Mouse (Mus musculus) small intestine, adult 2 months (tissue): ENCODE measurements around the gene Arid4b. TPM values are rescaled to one million over a fixed set of nuclear protein-coding genes. Genes with fewer than 3 reads are reported as not detected.
A peak's percentile ranks its signal among the peaks of the same experiment; 100 is the strongest.

Source experiments
- H3K27ac ChIP-seq: fragments of 200-500 bp; 2 replicates; pipeline ENCODE4 v1.5.1; 2012; ENCODE audit warnings: low read depth, low read length, control low read depth, inconsistent platforms; ENCODE audit not compliant: insufficient read depth
- H3K27me3 ChIP-seq: fragments of 200-500 bp; 2 replicates; pipeline ENCODE4 v1.6.1; 2012; ENCODE audit warnings: mild to moderate bottlenecking, moderate library complexity, low read length, inconsistent platforms; ENCODE audit not compliant: control insufficient read depth, insufficient read depth
- H3K36me3 ChIP-seq: fragments of 200-500 bp; 2 replicates; pipeline ENCODE4 v1.6.1; 2012; ENCODE audit warnings: mild to moderate bottlenecking, low read length, control low read depth, inconsistent platforms; ENCODE audit not compliant: control insufficient read depth, insufficient read depth
- H3K4me1 ChIP-seq: fragments of 200-500 bp; 2 replicates; pipeline ENCODE4 v1.6.1; 2012; ENCODE audit warnings: low read length, inconsistent platforms, mixed read lengths; ENCODE audit not compliant: control insufficient read depth, insufficient read depth, insufficient read length
- H3K4me3 ChIP-seq: fragments of 200-500 bp; 2 replicates; pipeline ENCODE4 v1.5.1; 2012; ENCODE audit warnings: low read depth, mild to moderate bottlenecking, control low read depth, inconsistent platforms, low read length, moderate library complexity
- CTCF ChIP-seq: fragments of 200-500 bp; IDR thresholded peaks from 2 replicates; pipeline ENCODE4 v1.5.1; 2012; ENCODE audit warnings: low read depth, mild to moderate bottlenecking, control low read depth, inconsistent platforms, low read length, moderate library complexity, mixed read lengths; ENCODE audit not compliant: insufficient replicate concordance, insufficient read length; ENCODE audit errors: extremely low read depth
- POLR2A ChIP-seq: fragments of 200-500 bp; IDR thresholded peaks from 2 replicates; pipeline ENCODE4 v1.6.1; 2012; ENCODE audit warnings: low read depth, mild to moderate bottlenecking, control low read depth, inconsistent platforms, low read length, moderate library complexity
- WGBS: fragments of 180-500 bp; shearing (Covaris S2); methylation state at CpG from one replicate; pipeline ENCODE4 v1.1.7; 2018; 5-methylcytosine and 5-hydroxymethylcytosine counted together
- polyA plus RNA-seq: library from polyadenylated mRNA; depleted of rRNA; stranded (reverse); fragments of >200 nt; gene quantifications from 2 replicates; pipeline ENCODE4 v1.2.3, GENCODE M21; 2012

Arid4b gene
- polyA plus RNA-seq, 1 experiment: 2.9 TPM

DNA sequence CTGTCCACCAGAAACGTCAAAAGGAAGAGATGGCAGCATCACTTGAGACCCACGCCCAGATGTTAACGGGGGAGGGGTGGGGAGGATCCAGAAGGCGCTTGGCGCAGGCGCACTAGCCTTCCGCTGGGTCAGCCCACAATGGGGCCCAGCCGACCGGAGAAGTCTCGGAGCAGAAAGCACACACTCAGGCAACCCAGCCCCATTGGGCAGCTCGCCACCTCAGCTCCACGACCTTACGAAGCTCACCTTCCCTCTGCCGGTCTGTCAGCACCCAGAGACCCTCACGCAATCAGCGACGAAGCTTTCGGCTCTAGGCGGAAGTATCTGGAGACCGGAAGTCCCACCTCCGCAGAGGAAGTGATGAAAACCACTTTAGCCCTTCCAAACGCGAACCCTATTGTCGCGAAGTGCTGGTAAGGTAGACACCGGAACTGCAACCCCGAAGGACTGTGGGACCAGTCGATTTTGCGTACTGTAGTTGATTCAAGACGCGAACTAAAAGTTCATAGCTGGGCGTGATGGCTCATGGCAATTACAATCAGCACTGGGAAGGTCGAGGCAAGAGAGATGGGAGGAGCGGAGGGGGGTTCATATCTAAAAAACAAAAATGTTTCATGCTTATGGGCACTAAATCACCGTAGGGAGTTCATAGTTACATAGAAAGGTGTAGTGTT is 23.6 kb upstream of the Arid4b start, which contains the start of gene Tbce:
Tbce (minus strand) TSS at position 347 of the 674 bp plus-strand sequence.
- Histone ChIP-seq H3K4me1 (peaks cover 7% of the 10 kb centered on the region), H3K4me3 (peak within 1 kb of the TSS; percentile 93), H3K27me3 (no peaks in the 10 kb centered on the region), H3K36me3 (no peaks in the 10 kb centered on the region), H3K27ac (peak within 1 kb of the TSS; percentile 98)
- TF ChIP-seq CTCF: peak; percentile 11; the same call in 1 of the 2 replicates
- TF ChIP-seq POLR2A: peak; percentile 82
- WGBS: under 1% methylated on average over 35 of the region's 35 CpGs

DNA sequence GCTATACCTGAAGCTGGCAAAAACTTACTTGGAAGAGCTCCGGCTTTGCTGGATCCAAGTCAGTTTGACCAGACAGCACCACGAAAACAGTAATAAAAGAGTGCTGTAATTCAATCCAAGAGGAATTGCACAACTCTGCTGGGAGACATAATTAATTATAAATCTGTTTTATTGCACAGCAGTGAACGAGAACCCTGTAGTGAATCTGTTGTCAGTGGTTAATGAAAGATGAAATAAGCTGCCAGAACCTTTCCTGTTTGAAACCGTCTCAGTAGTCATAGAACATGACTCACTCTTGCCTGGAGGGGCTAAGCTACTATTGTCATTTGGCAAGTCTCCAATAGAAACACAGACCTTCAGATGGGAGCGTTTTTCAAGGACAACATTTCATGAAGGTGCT is 22.8 kb upstream of the Arid4b start:
- TF ChIP-seq POLR2A (no peak), CTCF (no peak)
- 6% methylated on average over 5 of the region's 5 CpGs for WGBS
- H3K27ac ChIP-seq: peak overlapping the region; percentile 98
- H3K4me3 ChIP-seq: no peak overlapping the region
- H3K4me1 ChIP-seq: peaks cover 5% of the 10 kb centered on the region
- no peaks in the 10 kb centered on the region for H3K36me3 ChIP-seq
- H3K27me3 ChIP-seq: no peaks in the 10 kb centered on the region

DNA sequence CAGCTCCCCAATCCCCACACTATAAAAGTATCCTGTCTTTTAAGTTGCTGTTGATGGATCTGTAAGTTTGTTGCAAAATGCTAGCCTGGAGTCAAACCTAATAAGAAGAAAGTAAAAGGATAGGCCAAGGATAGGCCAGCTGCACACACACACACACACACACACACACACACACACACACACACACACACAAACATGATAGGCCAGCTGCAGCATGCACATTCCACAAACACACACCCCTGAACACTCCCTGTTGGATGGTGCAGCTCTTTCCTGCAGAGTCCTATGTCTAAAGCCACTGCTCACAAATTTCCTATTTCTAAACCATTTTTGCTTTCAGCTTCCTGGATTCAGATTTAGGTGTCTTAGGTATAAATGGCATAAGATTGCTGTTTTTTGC is 19.2 kb upstream of the Arid4b start:
- Histone ChIP-seq H3K27me3 (no peaks in the 10 kb centered on the region), H3K4me1 (peaks cover 1% of the 10 kb centered on the region), H3K27ac (no peak overlapping the region), H3K4me3 (no peak overlapping the region), H3K36me3 (peaks cover 9% of the 10 kb centered on the region; the same call in 1 of the 2 replicates)
- no peak for TF ChIP-seq POLR2A
- TF ChIP-seq CTCF: no peak

DNA sequence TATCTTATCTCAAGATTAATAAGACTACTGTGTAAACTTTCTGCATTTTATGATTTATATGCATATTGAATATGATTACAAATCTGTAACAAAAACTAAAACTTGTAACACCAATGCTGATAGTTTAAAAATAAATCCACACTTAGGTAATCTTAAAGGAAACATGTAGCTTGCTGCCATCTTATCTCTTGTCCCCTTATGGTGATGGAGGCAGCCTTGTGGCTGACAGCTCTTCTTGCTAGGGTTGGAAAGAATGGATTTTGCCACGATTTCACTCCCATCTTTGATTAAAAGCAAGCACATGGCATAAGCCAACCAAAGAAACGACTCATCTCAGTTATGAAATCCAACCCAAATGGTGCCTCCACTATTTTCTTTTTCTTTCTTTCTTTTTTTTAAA is 18.5 kb upstream of the Arid4b start:
- WGBS: 34% methylated on average over 2 of the region's 2 CpGs
- no peak overlapping the region for H3K4me3 ChIP-seq
- no peaks in the 10 kb centered on the region; the same call in 1 of the 2 replicates for H3K4me1 ChIP-seq
- TF ChIP-seq POLR2A: no peak
- no peak for TF ChIP-seq CTCF
- no peak overlapping the region for H3K27ac ChIP-seq
- no peaks in the 10 kb centered on the region for H3K27me3 ChIP-seq
- H3K36me3 ChIP-seq: peaks cover 13% of the 10 kb centered on the region

DNA sequence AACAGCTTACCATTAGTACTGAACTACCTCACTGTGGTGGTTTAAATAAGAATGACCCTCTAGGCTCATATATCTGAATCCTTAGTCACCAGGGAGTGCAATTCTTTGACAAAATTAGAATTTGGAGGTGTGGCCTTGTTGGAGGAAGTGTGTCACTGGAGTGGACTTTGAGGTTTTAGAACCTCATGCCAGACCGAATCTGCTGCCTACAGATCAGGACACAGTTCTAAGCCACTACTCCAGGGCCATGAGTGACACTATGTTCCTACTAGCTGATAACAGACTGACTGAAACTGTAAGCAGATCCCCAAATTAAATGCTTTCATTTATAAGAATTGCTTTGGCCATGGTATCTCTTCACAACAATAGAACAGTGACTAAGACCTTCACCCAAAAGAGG is 13.2 kb upstream of the Arid4b start:
- WGBS: 19% methylated on average over 1 of the region's 1 CpGs

DNA sequence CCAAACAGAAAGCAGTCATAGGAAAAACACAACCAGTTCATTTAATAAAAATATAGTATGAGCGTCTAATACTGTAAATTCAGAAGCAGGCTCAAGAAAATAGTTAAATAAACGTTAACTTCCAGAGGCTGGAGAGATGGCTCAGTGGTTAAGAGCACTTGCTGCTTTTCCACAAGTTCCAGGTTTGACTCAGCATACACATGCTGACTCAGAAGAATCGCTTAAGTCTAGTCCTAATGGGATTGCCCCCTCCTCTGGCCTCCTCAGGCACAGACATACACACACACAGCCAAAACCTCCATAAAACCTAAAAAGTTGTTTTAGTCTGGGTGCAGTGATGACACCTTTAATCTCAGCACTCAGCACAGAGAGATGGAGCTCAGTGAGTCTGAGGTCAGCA is 6.2 kb upstream of the Arid4b start:
- Histone ChIP-seq H3K4me3 (no peak overlapping the region), H3K27ac (no peak overlapping the region), H3K4me1 (peaks cover 3% of the 10 kb centered on the region; the same call in 1 of the 2 replicates), H3K27me3 (no peaks in the 10 kb centered on the region), H3K36me3 (peaks cover 39% of the 10 kb centered on the region)
- whole genome bisulfite sequencing: 84% methylated on average over 3 of the region's 3 CpGs
- no peak for TF ChIP-seq CTCF
- no peak for TF ChIP-seq POLR2A

More for the DNA sequence above, 13.2 kb upstream of the Arid4b start:
- H3K4me1 ChIP-seq: no peaks in the 10 kb centered on the region
- no peak for TF ChIP-seq POLR2A
- TF ChIP-seq CTCF: no peak
- H3K27ac ChIP-seq: no peak overlapping the region
- peaks cover 43% of the 10 kb centered on the region for H3K36me3 ChIP-seq
- H3K27me3 ChIP-seq: no peaks in the 10 kb centered on the region
- no peak overlapping the region for H3K4me3 ChIP-seq

DNA sequence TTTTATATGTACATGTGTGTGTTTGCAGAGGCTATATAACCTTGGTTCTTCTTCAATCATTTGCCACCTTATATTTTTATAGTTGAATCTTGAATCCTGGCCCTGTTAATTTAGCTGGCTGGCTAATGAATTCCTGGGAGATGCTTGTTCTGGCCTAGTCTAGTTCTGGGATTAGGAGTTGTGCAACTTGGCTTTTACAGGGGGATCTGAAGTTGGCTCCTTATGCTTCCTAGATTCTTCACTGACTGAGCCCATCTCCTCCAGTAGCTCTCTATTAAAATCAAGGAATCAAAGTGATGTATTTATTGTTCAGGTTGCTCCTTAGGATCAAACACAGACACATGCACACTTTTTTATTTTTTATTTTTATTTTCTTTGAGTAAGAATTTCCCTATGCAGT is 3.5 kb upstream of the Arid4b start:
- no peaks in the 10 kb centered on the region for H3K27me3 ChIP-seq
- peaks cover 20% of the 10 kb centered on the region for H3K36me3 ChIP-seq
- peaks cover 3% of the 10 kb centered on the region for H3K4me1 ChIP-seq
- TF ChIP-seq CTCF (no peak), POLR2A (no peak)
- no peak overlapping the region for H3K4me3 ChIP-seq
- no peak overlapping the region for H3K27ac ChIP-seq
